Comparison of ENCODE assay signal across 24 mouse cellular contexts in genomic region chr6:92027379-92027778, GRCm38 (mm10). TPM values are rescaled to one million over a fixed set of nuclear protein-coding genes. Genes with fewer than 3 reads are reported as not detected.
"Had no signal": no experiment of that assay in that cellular context is flagged by ENCODE, and none has a peak within 500 bp of the region (broad histone marks: within the 10 kb centered on the region; RNA-seq: fewer than 3 reads in every experiment).

No protein-coding gene starts in this region.

- ATAC-seq: midbrain, embryonic 13.5 days; midbrain, embryonic 16.5 days had no signal

- H3K27ac ChIP-seq: limb, embryonic 12.5 days; limb, embryonic 15.5 days; liver, embryonic 15.5 days; midbrain, embryonic 10.5 days; midbrain, embryonic 13.5 days; neural tube, embryonic 13.5 days had no signal

- H3K4me3 ChIP-seq: limb, embryonic 12.5 days; limb, embryonic 15.5 days; liver, embryonic 15.5 days; megakaryocyte, embryonic 14.5 days; midbrain, embryonic 10.5 days; midbrain, embryonic 13.5 days; myocyte; neural tube, embryonic 13.5 days had no signal

- H3K9me3 ChIP-seq: limb, embryonic 12.5 days; limb, embryonic 15.5 days; liver, embryonic 15.5 days; midbrain, embryonic 10.5 days; midbrain, embryonic 13.5 days; neural tube, embryonic 13.5 days had no signal

- H3K4me2 ChIP-seq: limb, embryonic 12.5 days; limb, embryonic 15.5 days; liver, embryonic 11.5 days; liver, embryonic 15.5 days; midbrain, embryonic 13.5 days; neural tube, embryonic 13.5 days had no signal

- DNase-seq: kidney, adult 11 months; kidney, adult 9 months; kidney, postnatal 14 days; kidney, postnatal 4 days; left cerebral cortex, postnatal 4 days; lung, adult 2 months; lung, postnatal 36 days; retina, postnatal 1 day; right cerebral cortex, postnatal 25 days; thymus, adult 2 months; thymus, postnatal 14 days; thymus, postnatal 4 days had no signal

- H3K4me1 ChIP-seq: limb, embryonic 12.5 days; midbrain, embryonic 13.5 days; neural tube, embryonic 13.5 days had no signal

- H3K36me3 ChIP-seq: limb, embryonic 12.5 days; limb, embryonic 15.5 days; liver, embryonic 15.5 days; midbrain, embryonic 10.5 days; midbrain, embryonic 13.5 days; neural tube, embryonic 13.5 days had no signal

- H3K9ac ChIP-seq: limb, embryonic 12.5 days; limb, embryonic 15.5 days; liver, embryonic 15.5 days; midbrain, embryonic 13.5 days; neural tube, embryonic 13.5 days had no signal

- H3K27me3 ChIP-seq: limb, embryonic 12.5 days; limb, embryonic 15.5 days; liver, embryonic 15.5 days; midbrain, embryonic 13.5 days; neural tube, embryonic 13.5 days had no signal

RNA-seq across cellular contexts. Expression of gene Fgd5, which starts 48.7 kb away (rescaled TPM):
- total RNA-seq: monocyte, adult 5-6 weeks; neutrophil, adult 5-6 weeks had no signal
- polyA plus RNA-seq: myocyte had no signal
